Mouse (Mus musculus) embryonic facial prominence, embryonic 14.5 days (tissue): ENCODE measurements around the gene Hibch. TPM values are rescaled to one million over a fixed set of nuclear protein-coding genes. Genes with fewer than 3 reads are reported as not detected.

Experiments used
- ATAC-seq: fragments of 200-750 bp; cut with Nextera tagmentation; 2 replicates; pipeline ENCODE4 v1.8.0; 2017; ENCODE audit warnings: low read depth, moderate number of reproducible peaks, moderate TSS enrichment
- DNase-seq: peaks from one replicate; pipeline ENCODE4 v3.0.0-alpha.2; 2015; ENCODE audit warnings: low spot score
- H3K27ac ChIP-seq: fragments of 300-500 bp; sonication (generic); replicated peaks from 2 replicates; pipeline ENCODE4 v1.5.1; 2014; ENCODE audit warnings: low read depth, mild to moderate bottlenecking, low read length, moderate library complexity
- H3K27me3 ChIP-seq: fragments of 300-500 bp; sonication (generic); replicated peaks from 2 replicates; pipeline ENCODE4 v1.6.1; 2014; ENCODE audit warnings: low read length; ENCODE audit not compliant: control insufficient read depth, insufficient read depth
- H3K36me3 ChIP-seq: fragments of 300-500 bp; sonication (generic); 2 replicates; pipeline ENCODE4 v1.6.1; 2014; ENCODE audit warnings: low read length, mixed read lengths; ENCODE audit not compliant: control insufficient read depth, insufficient read depth
- H3K4me1 ChIP-seq: fragments of 300-500 bp; sonication (generic); 2 replicates; pipeline ENCODE4 v1.6.1; 2014; ENCODE audit warnings: antibody characterized with exemption, low read length; ENCODE audit not compliant: control insufficient read depth, insufficient read depth
- H3K4me2 ChIP-seq: fragments of 300-500 bp; sonication (generic); 2 replicates; pipeline ENCODE4 v1.6.1; 2014; ENCODE audit warnings: low read depth, mild to moderate bottlenecking, low read length, moderate library complexity, mixed read lengths
- H3K4me3 ChIP-seq: fragments of 300-500 bp; sonication (generic); 2 replicates; pipeline ENCODE4 v1.5.1; 2014; ENCODE audit warnings: low read depth, mild to moderate bottlenecking, low read length
- H3K9ac ChIP-seq: fragments of 300-500 bp; sonication (generic); 2 replicates; pipeline ENCODE4 v1.6.1; 2014; ENCODE audit warnings: low read depth, mild to moderate bottlenecking, low read length, moderate library complexity, mixed read lengths
- H3K9me3 ChIP-seq: fragments of 300-500 bp; sonication (generic); 2 replicates; pipeline ENCODE4 v1.6.1; 2016; ENCODE audit warnings: low read length; ENCODE audit not compliant: control insufficient read depth
- WGBS: fragments of 180-500 bp; shearing (Covaris S2); extraction: QIAGEN DNeasy Blood & Tissue Kit; methylation state at CpG from one replicate; pipeline ENCODE4 v1.1.7; 2014; 5-methylcytosine and 5-hydroxymethylcytosine counted together
- polyA plus RNA-seq: library from polyadenylated mRNA; unstranded; fragments of >200 nt; fragmentation: Nextera tagmentation; extraction: Ambion mirVana; gene quantifications from 2 replicates; pipeline ENCODE4 v1.2.1, GENCODE M21; 2014

The Hibch gene
- 25.0 and 25.9 TPM in 2 replicates for polyA plus RNA-seq

- H3K27ac ChIP-seq: peak within 1 kb of the TSS; percentile 3; the same call in 1 of the 2 replicates
- H3K36me3 ChIP-seq: no peaks in the 10 kb centered on the region
- H3K9ac ChIP-seq: peak within 1 kb of the TSS; percentile 78
- 2% methylated on average over 41 of the region's 45 CpGs for WGBS
- H3K27me3 ChIP-seq: no peaks in the 10 kb centered on the region
- peak within 1 kb of the TSS; percentile 65 for H3K4me3 ChIP-seq
- no peaks in the 10 kb centered on the region for H3K9me3 ChIP-seq
- peak within 1 kb of the TSS; percentile 81 for H3K4me2 ChIP-seq
- ATAC-seq: peak; percentile 100
- peak; percentile 99 for DNase-seq
- peaks cover 6% of the 10 kb centered on the region for H3K4me1 ChIP-seq
Observed at GRCm38 (mm10) chr1:52844782-52845665, at the start of gene Hibch. Hibch (plus strand) TSS chr1:52844929.

- Histone ChIP-seq H3K27me3 (no peaks in the 10 kb centered on the region), H3K27ac (no peak overlapping the region), H3K9me3 (no peaks in the 10 kb centered on the region), H3K4me2 (no peak overlapping the region), H3K4me3 (no peak overlapping the region), H3K36me3 (peaks cover 38% of the 10 kb centered on the region; the same call in 1 of the 2 replicates), H3K4me1 (no peaks in the 10 kb centered on the region), H3K9ac (no peak overlapping the region)
- no peak for ATAC-seq
- WGBS: 70% methylated on average over 2 of the region's 2 CpGs
- no peak for DNase-seq
Observed at GRCm38 (mm10) chr1:52795927-52796326, 48.8 kb upstream of the Hibch start.

- DNase-seq (peak; percentile 29), ATAC-seq (no peak)
- Histone ChIP-seq H3K4me3 (no peak overlapping the region), H3K27ac (no peak overlapping the region), H3K36me3 (peaks cover 19% of the 10 kb centered on the region; the same call in 1 of the 2 replicates), H3K9ac (no peak overlapping the region), H3K4me1 (no peaks in the 10 kb centered on the region), H3K4me2 (no peak overlapping the region), H3K27me3 (no peaks in the 10 kb centered on the region), H3K9me3 (no peaks in the 10 kb centered on the region)
- 73% methylated on average over 10 of the region's 10 CpGs for WGBS
Observed at GRCm38 (mm10) chr1:52799056-52799726, 45.5 kb upstream of the Hibch start.

GRCm38 (mm10) chr1:52799772-52800171 is 45.0 kb upstream of the Hibch start:
- H3K9me3 ChIP-seq: no peaks in the 10 kb centered on the region
- H3K4me1 ChIP-seq: no peaks in the 10 kb centered on the region
- no peak overlapping the region for H3K4me3 ChIP-seq
- no peak overlapping the region for H3K27ac ChIP-seq
- DNase-seq (no peak), ATAC-seq (0 out of 2 replicates have a peak, but pooled peaks have one; percentile 12)
- H3K27me3 ChIP-seq: no peaks in the 10 kb centered on the region
- H3K36me3 ChIP-seq: peaks cover 13% of the 10 kb centered on the region; the same call in 1 of the 2 replicates
- H3K4me2 ChIP-seq: no peak overlapping the region
- H3K9ac ChIP-seq: no peak overlapping the region
- WGBS: 81% methylated on average over 5 of the region's 5 CpGs

- Histone ChIP-seq H3K4me2 (no peak overlapping the region), H3K27me3 (no peaks in the 10 kb centered on the region), H3K36me3 (0 out of 2 replicates have a peak, but pooled peaks cover 8% of the 10 kb centered on the region), H3K27ac (no peak overlapping the region), H3K9ac (no peak overlapping the region), H3K9me3 (no peaks in the 10 kb centered on the region), H3K4me3 (no peak overlapping the region), H3K4me1 (no peaks in the 10 kb centered on the region)
- WGBS: 64% methylated on average over 3 of the region's 3 CpGs
- ATAC-seq (no peak), DNase-seq (peak; percentile 18)
Observed at GRCm38 (mm10) chr1:52800340-52800740, 44.4 kb upstream of the Hibch start.

- H3K36me3 ChIP-seq: 0 out of 2 replicates have a peak, but pooled peaks cover 8% of the 10 kb centered on the region
- no peak overlapping the region for H3K27ac ChIP-seq
- H3K27me3 ChIP-seq: no peaks in the 10 kb centered on the region
- no peaks in the 10 kb centered on the region for H3K9me3 ChIP-seq
- no peak overlapping the region for H3K9ac ChIP-seq
- H3K4me2 ChIP-seq: no peak overlapping the region
- H3K4me1 ChIP-seq: no peaks in the 10 kb centered on the region
- 87% methylated on average over 5 of the region's 5 CpGs for WGBS
- DNase-seq (no peak), ATAC-seq (no peak)
- no peak overlapping the region for H3K4me3 ChIP-seq
Observed at GRCm38 (mm10) chr1:52801651-52802050, 43.1 kb upstream of the Hibch start.

- Histone ChIP-seq H3K27ac (no peak overlapping the region), H3K36me3 (0 out of 2 replicates have a peak, but pooled peaks cover 8% of the 10 kb centered on the region), H3K9ac (no peak overlapping the region), H3K4me1 (no peaks in the 10 kb centered on the region), H3K27me3 (no peaks in the 10 kb centered on the region), H3K9me3 (no peaks in the 10 kb centered on the region), H3K4me3 (no peak overlapping the region), H3K4me2 (no peak overlapping the region)
- DNase-seq (no peak), ATAC-seq (no peak)
- 88% methylated on average over 5 of the region's 5 CpGs for WGBS
Observed at GRCm38 (mm10) chr1:52802406-52802975, 42.2 kb upstream of the Hibch start.

GRCm38 (mm10) chr1:52805041-52805440 is 39.7 kb upstream of the Hibch start:
- DNase-seq: no peak
- no peak overlapping the region for H3K9ac ChIP-seq
- no peaks in the 10 kb centered on the region for H3K9me3 ChIP-seq
- H3K27ac ChIP-seq: no peak overlapping the region
- H3K27me3 ChIP-seq: no peaks in the 10 kb centered on the region
- H3K4me3 ChIP-seq: no peak overlapping the region
- no peak overlapping the region for H3K4me2 ChIP-seq
- H3K4me1 ChIP-seq: no peaks in the 10 kb centered on the region
- no peaks in the 10 kb centered on the region for H3K36me3 ChIP-seq
- 38% methylated on average over 1 of the region's 1 CpGs for WGBS
- ATAC-seq: no peak
